Mouse (Mus musculus) intestine, embryonic 15.5 days (tissue): ENCODE measurements around the gene Myl9. TPM values are rescaled to one million over a fixed set of nuclear protein-coding genes. Genes with fewer than 3 reads are reported as not detected.
"Not testable (repeated sequence)": the region's sequence is repeated elsewhere in the genome, so short reads cannot be mapped to it uniquely, and the experiment has no call there.

Experiments used
- ATAC-seq: fragments of 200-750 bp; cut with Nextera tagmentation; 2 replicates; pipeline ENCODE4 v1.8.0; 2017; ENCODE audit warnings: moderate TSS enrichment, moderate library complexity
- H3K27ac ChIP-seq: fragments of 300-500 bp; sonication (generic); 2 replicates; pipeline ENCODE4 v1.5.1; 2015; ENCODE audit warnings: mild to moderate bottlenecking, inconsistent platforms
- H3K27me3 ChIP-seq: fragments of 300-500 bp; sonication (generic); replicated peaks from 2 replicates; pipeline ENCODE4 v1.6.1; 2015; ENCODE audit warnings: inconsistent platforms
- H3K36me3 ChIP-seq: fragments of 300-500 bp; sonication (generic); 2 replicates; pipeline ENCODE4 v1.6.1; 2015; ENCODE audit warnings: inconsistent platforms
- H3K4me1 ChIP-seq: fragments of 300-500 bp; sonication (generic); replicated peaks from 2 replicates; pipeline ENCODE4 v1.6.1; 2015; ENCODE audit warnings: inconsistent platforms
- H3K4me2 ChIP-seq: fragments of 300-500 bp; sonication (generic); replicated peaks from 2 replicates; pipeline ENCODE4 v1.6.1; 2015; ENCODE audit warnings: mild to moderate bottlenecking, inconsistent platforms
- H3K4me3 ChIP-seq: fragments of 300-500 bp; sonication (generic); replicated peaks from 2 replicates; pipeline ENCODE4 v1.5.1; 2015; ENCODE audit warnings: inconsistent platforms
- H3K9ac ChIP-seq: fragments of 300-500 bp; sonication (generic); 2 replicates; pipeline ENCODE4 v1.6.1; 2015; ENCODE audit warnings: inconsistent platforms
- H3K9me3 ChIP-seq: fragments of 300-500 bp; sonication (generic); 2 replicates; pipeline ENCODE4 v1.6.1; 2016; ENCODE audit warnings: inconsistent platforms
- WGBS: fragments of 180-500 bp; shearing (Covaris S2); methylation state at CpG from one replicate; pipeline ENCODE4 v1.1.7; 2015; 5-methylcytosine and 5-hydroxymethylcytosine counted together
- polyA plus RNA-seq: library from polyadenylated mRNA; unstranded; fragments of >200 nt; fragmentation: Nextera tagmentation; extraction: Ambion mirVana; gene quantifications from 2 replicates; pipeline ENCODE4 v1.2.1, GENCODE M21; 2015

Gene Myl9
- polyA plus RNA-seq, 1 experiment from 2014 or later, result 1,100 TPM

- peak overlapping the region; percentile 53 for H3K4me2 ChIP-seq
- 78% methylated on average over 9 of the region's 9 CpGs for WGBS
- no peaks in the 10 kb centered on the region for H3K9me3 ChIP-seq
- H3K27ac ChIP-seq, result no peak overlapping the region
- no peaks in the 10 kb centered on the region for H3K27me3 ChIP-seq
- H3K36me3 ChIP-seq, result peaks cover 11% of the 10 kb centered on the region; the same call in 1 of the 2 replicates
- H3K4me1 ChIP-seq, result peaks cover 25% of the 10 kb centered on the region
- H3K9ac ChIP-seq, result no peak overlapping the region
- no peak for ATAC-seq
- 0 out of 2 replicates have a peak overlapping the region, but pooled peaks have one; percentile 2 for H3K4me3 ChIP-seq
These were observed 4.9 kb downstream of the Myl9 start for GRCm38 (mm10) chr2:156780129-156780528.

GRCm38 (mm10) chr2:156780752-156781151 lies 5.5 kb downstream of the Myl9 start:
- ATAC-seq, result peak; percentile 56
- Histone ChIP-seq H3K4me3 (no peak overlapping the region), H3K27ac (no peak overlapping the region), H3K4me1 (peaks cover 21% of the 10 kb centered on the region), H3K9me3 (no peaks in the 10 kb centered on the region), H3K4me2 (peak overlapping the region; percentile 53), H3K9ac (no peak overlapping the region), H3K27me3 (no peaks in the 10 kb centered on the region), H3K36me3 (peaks cover 11% of the 10 kb centered on the region; the same call in 1 of the 2 replicates)
- WGBS, result 25% methylated on average over 17 of the region's 17 CpGs

- H3K4me2 ChIP-seq, result peak overlapping the region; percentile 53; the same call in 1 of the 2 replicates
- 69% methylated on average over 4 of the region's 4 CpGs for WGBS
- no peak overlapping the region for H3K4me3 ChIP-seq
- H3K27ac ChIP-seq, result no peak overlapping the region
- H3K9me3 ChIP-seq, result no peaks in the 10 kb centered on the region
- peaks cover 21% of the 10 kb centered on the region for H3K4me1 ChIP-seq
- 0 out of 2 replicates have a peak, but pooled peaks have one; percentile 1 for ATAC-seq
- no peaks in the 10 kb centered on the region for H3K27me3 ChIP-seq
- no peak overlapping the region for H3K9ac ChIP-seq
- peaks cover 11% of the 10 kb centered on the region; the same call in 1 of the 2 replicates for H3K36me3 ChIP-seq
These were observed 6.1 kb downstream of the Myl9 start for GRCm38 (mm10) chr2:156781281-156781680.

- Histone ChIP-seq H3K36me3 (peaks cover 11% of the 10 kb centered on the region; the same call in 1 of the 2 replicates), H3K4me1 (peaks cover 20% of the 10 kb centered on the region), H3K4me2 (no peak overlapping the region), H3K4me3 (no peak overlapping the region), H3K9me3 (no peaks in the 10 kb centered on the region), H3K9ac (no peak overlapping the region), H3K27ac (no peak overlapping the region), H3K27me3 (no peaks in the 10 kb centered on the region)
- ATAC-seq, result no peak
- WGBS, result 75% methylated on average over 4 of the region's 4 CpGs
These were observed 6.7 kb downstream of the Myl9 start for GRCm38 (mm10) chr2:156781836-156782480.

GRCm38 (mm10) chr2:156782481-156783348 lies 7.5 kb downstream of the Myl9 start:
- Histone ChIP-seq H3K4me2 (no peak overlapping the region), H3K27me3 (no peaks in the 10 kb centered on the region), H3K36me3 (peaks cover 11% of the 10 kb centered on the region; the same call in 1 of the 2 replicates), H3K9me3 (no peaks in the 10 kb centered on the region), H3K27ac (no peak overlapping the region), H3K4me1 (peaks cover 15% of the 10 kb centered on the region), H3K4me3 (no peak overlapping the region), H3K9ac (no peak overlapping the region)
- ATAC-seq, result no peak
- 84% methylated on average over 10 of the region's 10 CpGs for WGBS

- H3K36me3 ChIP-seq, result peaks cover 11% of the 10 kb centered on the region; the same call in 1 of the 2 replicates
- WGBS, result 58% methylated on average over 9 of the region's 9 CpGs
- no peak overlapping the region for H3K4me3 ChIP-seq
- H3K27ac ChIP-seq, result 0 out of 2 replicates have a peak overlapping the region, but pooled peaks have one; percentile 3
- no peaks in the 10 kb centered on the region for H3K27me3 ChIP-seq
- H3K4me1 ChIP-seq, result peaks cover 15% of the 10 kb centered on the region
- H3K9ac ChIP-seq, result no peak overlapping the region
- ATAC-seq, result peak; percentile 52
- no peaks in the 10 kb centered on the region for H3K9me3 ChIP-seq
- H3K4me2 ChIP-seq, result no peak overlapping the region
These were observed 8.1 kb downstream of the Myl9 start for GRCm38 (mm10) chr2:156783349-156783728.

- Histone ChIP-seq H3K36me3 (peaks cover 8% of the 10 kb centered on the region; the same call in 1 of the 2 replicates), H3K27ac (no peak overlapping the region), H3K4me2 (no peak overlapping the region), H3K9ac (no peak overlapping the region), H3K4me3 (no peak overlapping the region), H3K4me1 (peaks cover 13% of the 10 kb centered on the region), H3K27me3 (no peaks in the 10 kb centered on the region), H3K9me3 (no peaks in the 10 kb centered on the region)
- WGBS, result 43% methylated on average over 7 of the region's 7 CpGs
- no peak for ATAC-seq
These were observed 8.9 kb downstream of the Myl9 start for GRCm38 (mm10) chr2:156784016-156784585.

- Histone ChIP-seq H3K27me3 (no peaks in the 10 kb centered on the region), H3K4me3 (no peak overlapping the region)
These were observed 9.7 kb downstream of the Myl9 start for GRCm38 (mm10) chr2:156784891-156785290.

GRCm38 (mm10) chr2:156786369-156786768 lies 11.1 kb downstream of the Myl9 start:
- not testable (repeated sequence) for H3K36me3 ChIP-seq, H3K4me2 ChIP-seq, H3K4me1 ChIP-seq, H3K9me3 ChIP-seq, H3K4me3 ChIP-seq, H3K27me3 ChIP-seq, H3K27ac ChIP-seq, ATAC-seq, H3K9ac ChIP-seq

More at GRCm38 (mm10) chr2:156784891-156785290, 9.7 kb downstream of the Myl9 start:
- no peak overlapping the region for H3K4me2 ChIP-seq
- whole genome bisulfite sequencing, result 87% methylated on average over 2 of the region's 2 CpGs
- H3K27ac ChIP-seq, result no peak overlapping the region
- no peaks in the 10 kb centered on the region for H3K9me3 ChIP-seq
- no peak for ATAC-seq
- peaks cover 9% of the 10 kb centered on the region for H3K4me1 ChIP-seq
- no peak overlapping the region for H3K9ac ChIP-seq
- peaks cover 7% of the 10 kb centered on the region; the same call in 1 of the 2 replicates for H3K36me3 ChIP-seq

GRCm38 (mm10) chr2:156787090-156787775 lies 12.0 kb downstream of the Myl9 start:
- 0 out of 2 replicates have a peak, but pooled peaks cover 3% of the 10 kb centered on the region for H3K9me3 ChIP-seq
- H3K4me2 ChIP-seq, result no peak overlapping the region
- ATAC-seq, result no peak
- WGBS, result 90% methylated on average over 5 of the region's 5 CpGs
- H3K9ac ChIP-seq, result no peak overlapping the region
- H3K4me3 ChIP-seq, result no peak overlapping the region
- no peak overlapping the region for H3K27ac ChIP-seq
- no peaks in the 10 kb centered on the region for H3K27me3 ChIP-seq
- H3K4me1 ChIP-seq, result 0 out of 2 replicates have a peak, but pooled peaks cover 2% of the 10 kb centered on the region
- H3K36me3 ChIP-seq, result no peaks in the 10 kb centered on the region

GRCm38 (mm10) chr2:156787776-156788105 lies 12.5 kb downstream of the Myl9 start:
- no peak overlapping the region for H3K9ac ChIP-seq
- no peaks in the 10 kb centered on the region for H3K36me3 ChIP-seq
- H3K4me1 ChIP-seq, result 0 out of 2 replicates have a peak, but pooled peaks cover 2% of the 10 kb centered on the region
- H3K4me3 ChIP-seq, result no peak overlapping the region
- no peak overlapping the region for H3K27ac ChIP-seq
- ATAC-seq, result no peak
- 40% methylated on average over 3 of the region's 3 CpGs for WGBS
- H3K27me3 ChIP-seq, result no peaks in the 10 kb centered on the region
- H3K4me2 ChIP-seq, result no peak overlapping the region
- H3K9me3 ChIP-seq, result 0 out of 2 replicates have a peak, but pooled peaks cover 3% of the 10 kb centered on the region
